Mouse (Mus musculus) bone marrow, adult 2 months (tissue): Measurements from ENCODE around the gene Rps2. TPM values are rescaled to one million over a fixed set of nuclear protein-coding genes. Genes with fewer than 3 reads are reported as not detected.
A peak's percentile ranks its signal among the peaks of the same experiment; 100 is the strongest.

Experiments used
- H3K27ac ChIP-seq: fragments of 200-500 bp; 2 replicates; pipeline ENCODE4 v1.5.1; 2012; ENCODE audit warnings: low read depth, mild to moderate bottlenecking, control low read depth, inconsistent platforms, low read length; ENCODE audit not compliant: control insufficient read depth, poor library complexity, insufficient read depth
- H3K4me1 ChIP-seq: fragments of 200-500 bp; 2 replicates; pipeline ENCODE4 v1.6.1; 2011; ENCODE audit warnings: low read length; ENCODE audit not compliant: control insufficient read depth, insufficient read depth
- H3K4me3 ChIP-seq: fragments of 200-500 bp; replicated peaks from 2 replicates; pipeline ENCODE3; 2011; ENCODE audit warnings: mild to moderate bottlenecking, low read depth, low read length, control low read depth; ENCODE audit not compliant: control insufficient read depth
- CTCF ChIP-seq: fragments of 200-500 bp; IDR thresholded peaks from 2 replicates; pipeline ENCODE4 v1.5.1; 2011; ENCODE audit warnings: low read length, control low read depth; ENCODE audit not compliant: control insufficient read depth, insufficient read depth
- POLR2A ChIP-seq: fragments of 200-500 bp; IDR thresholded peaks from 2 replicates; pipeline ENCODE4 v1.6.1; 2011; ENCODE audit warnings: low read depth, mild to moderate bottlenecking, control low read depth, low read length, borderline replicate concordance; ENCODE audit not compliant: control insufficient read depth
- WGBS: fragments of 180-500 bp; shearing (Covaris S2); methylation state at CpG from one replicate; pipeline ENCODE4 v1.1.7; 2018; 5-methylcytosine and 5-hydroxymethylcytosine counted together
- polyA plus RNA-seq: library from polyadenylated mRNA; stranded (reverse); fragments of >200 nt; gene quantifications from 2 replicates; pipeline ENCODE4 v1.2.4, GENCODE M21; 2011; ENCODE audit warnings: low replicate concordance; ENCODE audit not compliant: missing spikeins, insufficient read depth, insufficient read length

Gene Rps2
- polyA plus RNA-seq, 1 experiment, result 1,146 TPM

GRCm38 (mm10) chr17:24743896-24744295 is 26.0 kb downstream of the Rps2 start:
- 80% methylated on average over 5 of the region's 5 CpGs for WGBS
- Histone ChIP-seq H3K4me1 (peaks cover 2% of the 10 kb centered on the region), H3K27ac (no peak overlapping the region), H3K4me3 (no peak overlapping the region)
- TF ChIP-seq POLR2A (no peak), CTCF (no peak)

DNA sequence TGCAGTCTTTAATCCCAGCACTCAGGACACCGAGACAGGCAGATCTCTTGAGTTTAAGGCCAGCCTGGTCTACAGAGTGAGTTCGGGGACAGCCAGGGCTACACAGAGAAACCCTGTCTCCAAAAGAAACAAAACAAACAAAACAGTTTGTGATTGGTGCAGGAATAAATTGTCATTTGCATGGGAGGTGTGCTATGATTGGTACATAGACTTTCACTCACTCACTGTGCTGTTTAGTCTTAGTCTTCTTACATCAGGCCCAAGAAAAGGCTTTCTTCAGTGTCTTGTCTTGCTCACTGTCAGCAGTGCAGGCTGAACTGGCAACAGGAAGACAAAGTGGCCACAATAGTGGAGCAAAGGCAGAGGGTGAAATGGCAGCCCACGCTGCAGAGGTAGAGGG is 26.5 kb downstream of the Rps2 start:
- TF ChIP-seq POLR2A, result no peak
- no peak for TF ChIP-seq CTCF
- Histone ChIP-seq H3K27ac (no peak overlapping the region; the same call in 1 of the 2 replicates), H3K4me1 (peaks cover 2% of the 10 kb centered on the region), H3K4me3 (no peak overlapping the region)
- 70% methylated on average over 3 of the region's 3 CpGs for WGBS

- WGBS, result 18% methylated on average over 7 of the region's 7 CpGs
Observed at GRCm38 (mm10) chr17:24745526-24746497, 27.9 kb downstream of the Rps2 start.

GRCm38 (mm10) chr17:24746986-24747385 is 29.1 kb downstream of the Rps2 start:
- Histone ChIP-seq H3K27ac (no peak overlapping the region), H3K4me3 (no peak overlapping the region), H3K4me1 (no peaks in the 10 kb centered on the region)
- 66% methylated on average over 4 of the region's 4 CpGs for WGBS
- TF ChIP-seq POLR2A (no peak), CTCF (no peak)

More at GRCm38 (mm10) chr17:24745526-24746497, 27.9 kb downstream of the Rps2 start:
- no peak overlapping the region for H3K27ac ChIP-seq
- no peak overlapping the region for H3K4me3 ChIP-seq
- no peak for TF ChIP-seq POLR2A
- peak; percentile 87 for TF ChIP-seq CTCF
- H3K4me1 ChIP-seq, result peaks cover 2% of the 10 kb centered on the region

- no peak overlapping the region for H3K4me3 ChIP-seq
- H3K27ac ChIP-seq, result no peak overlapping the region
- H3K4me1 ChIP-seq, result no peaks in the 10 kb centered on the region
- WGBS, result 25% methylated on average over 4 of the region's 4 CpGs
- no peak for TF ChIP-seq POLR2A
- no peak for TF ChIP-seq CTCF
Observed at GRCm38 (mm10) chr17:24751528-24751927, 33.6 kb downstream of the Rps2 start.

DNA sequence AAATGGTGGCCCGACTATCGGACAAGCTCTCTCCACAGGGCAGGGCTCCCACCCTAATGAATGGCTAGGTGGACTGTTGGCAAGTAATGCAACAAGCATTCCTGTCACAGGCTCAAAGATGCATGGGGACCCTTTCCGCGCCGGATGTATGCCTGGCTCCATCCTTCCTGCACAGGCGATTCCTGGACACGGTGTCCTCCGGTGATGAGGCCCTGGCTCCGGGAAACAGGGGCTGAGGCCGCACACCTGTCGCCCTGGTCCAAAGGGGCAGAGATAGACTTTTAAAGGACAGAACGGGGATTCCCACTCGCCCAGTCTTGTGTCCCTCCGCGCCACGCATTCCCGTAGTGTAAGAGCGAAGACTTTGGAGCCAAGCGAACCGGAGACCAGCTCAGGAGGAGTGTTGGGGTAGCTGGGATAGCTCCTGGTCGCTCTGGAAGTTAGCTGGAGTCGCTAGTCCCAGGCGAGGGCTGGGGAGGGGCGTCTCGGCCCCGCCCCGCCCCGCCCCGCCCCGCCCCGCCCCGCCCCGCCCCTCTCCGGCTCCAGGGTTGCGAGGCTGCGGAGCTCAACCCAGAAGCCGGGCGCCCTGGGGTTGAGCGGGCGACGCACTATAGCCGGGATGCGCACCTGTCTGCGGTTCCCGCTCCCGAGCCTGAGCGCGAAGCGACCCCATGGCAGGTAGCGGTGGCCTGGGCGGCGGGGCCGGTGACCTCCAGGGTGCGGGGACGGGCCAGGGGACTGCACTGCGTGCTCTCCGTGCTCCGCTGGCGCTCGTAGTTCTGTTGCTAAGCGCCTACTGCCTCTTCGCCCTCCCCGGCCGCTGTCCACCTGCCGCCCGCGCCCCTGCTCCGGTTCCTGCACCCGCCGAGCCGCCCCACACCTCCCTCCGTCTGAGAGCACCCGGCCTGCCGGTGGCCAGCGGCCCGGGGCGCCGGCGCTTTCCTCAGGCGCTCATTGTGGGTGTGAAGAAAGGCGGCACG is 34.8 kb downstream of the Rps2 start, which contains the start of gene Hs3st6:
Hs3st6 (plus strand) TSS at position 574 of the 980 bp plus-strand sequence.
- TF ChIP-seq CTCF, result no peak
- no peak for TF ChIP-seq POLR2A
- WGBS, result 1% methylated on average over 81 of the region's 82 CpGs
- peak within 1 kb of the TSS; percentile 43 for H3K4me3 ChIP-seq
- H3K4me1 ChIP-seq, result no peaks in the 10 kb centered on the region
- no peak within 1 kb of the TSS for H3K27ac ChIP-seq

- 84% methylated on average over 1 of the region's 1 CpGs for WGBS
- TF ChIP-seq CTCF, result no peak
- TF ChIP-seq POLR2A, result no peak
Observed at GRCm38 (mm10) chr17:24757394-24757793, 39.5 kb downstream of the Rps2 start.

More at GRCm38 (mm10) chr17:24757394-24757793, 39.5 kb downstream of the Rps2 start:
- Histone ChIP-seq H3K4me3 (no peak overlapping the region), H3K27ac (no peak overlapping the region), H3K4me1 (no peaks in the 10 kb centered on the region)
